Mouse (Mus musculus) hematopoietic stem cell, adult 5-6 weeks (primary cell): ENCODE measurements around the gene Pcbd2. TPM values are rescaled to one million over a fixed set of nuclear protein-coding genes. Genes with fewer than 3 reads are reported as not detected.

Source experiments
- ATAC-seq, 2 experiments: fragments of 125-278 bp in 1 of 2; replicated peaks in 1 of 2; 2 replicates each; pipeline ENCODE4 v1.8.0; 2016 to 2017; ENCODE audit warnings: inconsistent platforms in 2 of 2, mild to moderate bottlenecking in 2 of 2, moderate number of reproducible peaks in 2 of 2, low read depth in 1 of 2, moderate TSS enrichment in 1 of 2; ENCODE audit not compliant: low FRiP score in 2 of 2, poor library complexity in 2 of 2, severe bottlenecking in 2 of 2, insufficient read depth in 1 of 2, low TSS enrichment in 1 of 2
- total RNA-seq: library from RNA; stranded (forward); fragments of 172-1452, 232-1000 nt; gene quantifications from 2 replicates; pipeline ENCODE4 v1.2.3, GENCODE M21; 2017

Pcbd2 gene
- total RNA-seq, 1 experiment from 2014 or later: 4.5 TPM

DNA sequence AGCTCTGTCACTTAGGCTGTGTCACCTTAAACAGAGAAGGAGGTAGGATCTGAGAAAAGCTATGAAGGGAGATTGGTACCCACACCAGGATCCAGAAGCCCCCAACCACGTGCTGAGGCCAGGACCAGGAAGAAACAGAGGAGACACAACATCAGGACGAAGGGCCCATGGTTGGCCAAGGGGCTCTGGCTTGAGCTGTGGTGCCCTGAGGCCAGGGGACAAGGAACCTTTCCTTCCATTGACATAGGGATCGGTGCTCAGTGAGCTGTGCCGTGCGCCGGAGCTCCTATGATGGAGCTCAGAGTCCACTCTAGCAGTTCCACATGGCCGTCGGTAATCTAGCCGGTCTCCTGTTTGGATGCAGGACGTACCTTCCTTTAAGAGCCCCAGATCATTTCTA, 82.5 kb downstream of the Pcbd2 start:
- no peak; a peak in 1 of 4 replicates for ATAC-seq

DNA sequence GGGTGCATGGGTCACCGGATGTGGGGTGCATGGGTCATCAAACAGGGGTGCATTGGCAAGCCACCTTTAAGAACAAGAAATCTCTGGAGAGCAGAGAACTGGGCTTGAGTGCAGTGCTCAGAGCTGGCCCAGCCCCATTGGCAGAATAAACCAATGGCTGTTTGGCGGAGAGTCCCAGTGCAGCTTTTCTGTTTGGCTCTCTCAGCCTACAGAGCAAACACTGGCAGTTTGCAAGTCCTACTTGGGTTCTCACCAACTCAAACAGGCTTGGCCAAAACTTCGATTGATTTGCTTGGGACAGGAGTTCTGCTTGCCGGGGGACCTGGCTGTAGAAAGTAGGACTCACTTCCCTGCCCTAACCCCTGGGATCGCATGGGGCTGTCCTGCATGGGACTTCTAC, 83.8 kb downstream of the Pcbd2 start:
- ATAC-seq: no peak

DNA sequence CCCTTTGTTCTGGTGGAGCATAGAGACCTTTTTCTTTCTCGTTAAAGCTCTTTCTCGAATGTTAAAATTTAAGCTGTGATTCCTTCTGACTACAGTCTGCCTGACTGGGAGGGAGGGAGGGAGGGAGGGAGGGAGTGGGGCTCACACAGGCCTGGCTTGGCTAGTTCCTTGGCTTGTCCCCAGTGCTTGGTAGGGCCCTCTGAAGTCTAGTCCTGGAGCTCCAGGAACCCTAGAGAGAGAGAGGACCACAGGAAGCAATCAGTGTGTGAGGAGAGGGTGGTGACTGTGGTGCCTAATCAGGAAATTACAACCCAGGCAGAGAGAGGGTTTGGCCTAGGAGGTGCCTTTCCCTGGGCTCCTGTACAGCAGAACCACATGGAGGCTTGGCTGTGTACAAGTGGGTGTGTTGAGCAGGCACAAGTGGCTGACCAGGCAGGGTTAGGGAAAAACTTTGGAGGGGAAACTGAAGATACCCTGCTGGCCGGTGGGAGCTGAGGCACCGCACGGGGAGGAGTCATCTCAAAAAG, 86.4 kb downstream of the Pcbd2 start:
- ATAC-seq: no peak

DNA sequence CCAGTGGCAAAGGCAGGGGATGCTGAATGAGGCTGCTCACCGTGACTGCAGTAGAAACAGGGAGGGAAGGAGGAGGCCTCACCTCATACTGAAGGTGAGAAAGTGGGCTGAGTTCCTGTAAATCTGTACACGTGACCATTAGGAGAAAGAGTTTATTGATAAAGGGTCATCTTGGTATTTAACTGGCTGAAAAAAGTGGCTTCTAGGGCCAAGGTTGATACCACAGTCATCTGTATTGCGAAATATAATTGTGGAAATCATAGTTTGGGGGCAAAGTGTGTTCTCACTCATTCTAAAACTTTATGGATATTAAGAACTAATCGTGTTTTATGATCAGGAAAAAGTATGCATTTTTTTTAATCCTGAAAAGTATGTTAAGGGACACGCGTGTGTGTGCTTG, 87.7 kb downstream of the Pcbd2 start:
- ATAC-seq: no peak

DNA sequence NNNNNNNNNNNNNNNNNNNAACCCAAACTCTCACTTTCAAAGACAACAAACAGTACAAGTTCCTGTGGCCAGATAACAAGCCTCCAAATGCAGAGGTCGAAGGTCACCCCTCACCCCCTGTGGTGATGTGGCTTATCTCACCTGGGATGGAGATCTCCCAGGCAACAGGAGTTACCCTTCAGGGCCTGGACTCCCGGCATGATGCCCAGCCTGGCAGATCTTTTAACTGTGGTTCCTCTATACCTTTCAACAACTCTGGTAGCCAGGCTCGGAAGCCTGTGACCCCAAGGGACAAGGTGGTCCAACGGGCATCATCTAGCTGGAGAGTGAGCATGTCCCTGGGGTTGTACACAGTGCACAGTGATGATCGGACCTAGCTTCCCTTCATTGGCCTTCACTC, 95.3 kb downstream of the Pcbd2 start:
- no peak for ATAC-seq

DNA sequence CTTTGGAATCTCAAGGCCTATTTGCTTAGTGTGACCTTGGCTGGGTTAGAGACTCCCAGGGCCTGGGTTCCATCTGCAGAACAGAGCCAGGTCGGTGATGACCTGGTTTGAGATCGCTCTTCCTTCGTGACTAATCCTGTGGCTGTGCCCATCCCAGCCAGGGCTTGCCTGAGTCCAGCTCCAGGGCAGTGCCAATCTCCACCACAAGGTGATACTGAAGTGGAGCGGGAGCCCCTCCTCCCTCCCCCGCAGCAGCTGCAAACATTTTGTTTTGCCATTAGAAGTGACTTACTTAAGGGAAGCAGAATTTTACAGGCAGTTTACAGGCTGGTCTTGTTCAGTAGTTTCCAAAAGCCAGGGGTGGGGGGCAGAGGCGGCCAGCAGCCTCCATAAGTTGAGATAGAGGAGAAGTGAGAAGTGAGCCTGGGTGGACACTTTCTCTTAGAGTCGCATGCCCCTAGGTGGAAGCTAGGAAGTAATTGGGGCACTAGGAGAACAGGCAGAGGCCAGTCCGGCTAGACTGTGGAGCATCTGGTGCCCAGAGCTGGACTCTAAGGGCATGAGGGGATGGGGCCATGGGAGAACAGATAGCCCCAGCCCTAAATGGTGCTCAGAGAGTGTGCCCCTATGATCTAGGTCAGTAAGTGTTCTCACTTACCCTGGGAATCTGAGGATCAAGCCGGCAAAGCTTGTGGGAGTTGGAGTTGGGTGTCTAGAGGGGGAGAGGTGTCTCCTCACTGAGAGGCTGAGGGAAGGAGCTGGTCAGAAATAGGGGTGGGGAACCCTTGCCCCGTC, 97.2 kb downstream of the Pcbd2 start:
- ATAC-seq: no peak

DNA sequence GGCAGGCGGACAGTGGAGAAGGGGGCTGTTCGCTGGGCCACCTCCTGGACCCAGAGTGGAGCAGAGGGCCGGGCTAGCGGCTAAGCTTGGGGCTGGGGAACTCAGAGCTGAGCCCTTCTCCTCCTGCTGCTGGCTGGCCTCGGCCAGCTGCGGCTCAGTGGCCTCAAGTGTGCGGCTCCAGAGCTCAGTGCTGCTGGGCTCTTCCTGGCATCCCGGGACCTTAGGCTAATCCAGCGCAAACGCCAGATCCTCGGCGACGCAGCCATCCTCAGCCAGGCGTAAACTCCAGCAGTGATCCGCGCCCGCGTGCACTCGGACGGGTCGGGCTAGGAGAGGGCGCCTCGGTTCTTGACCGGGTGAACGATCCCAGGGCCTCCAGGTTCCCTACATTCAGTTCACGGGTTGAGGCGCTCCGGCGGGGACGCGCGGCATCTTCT, 98.1 kb downstream of the Pcbd2 start:
- ATAC-seq: no peak

DNA sequence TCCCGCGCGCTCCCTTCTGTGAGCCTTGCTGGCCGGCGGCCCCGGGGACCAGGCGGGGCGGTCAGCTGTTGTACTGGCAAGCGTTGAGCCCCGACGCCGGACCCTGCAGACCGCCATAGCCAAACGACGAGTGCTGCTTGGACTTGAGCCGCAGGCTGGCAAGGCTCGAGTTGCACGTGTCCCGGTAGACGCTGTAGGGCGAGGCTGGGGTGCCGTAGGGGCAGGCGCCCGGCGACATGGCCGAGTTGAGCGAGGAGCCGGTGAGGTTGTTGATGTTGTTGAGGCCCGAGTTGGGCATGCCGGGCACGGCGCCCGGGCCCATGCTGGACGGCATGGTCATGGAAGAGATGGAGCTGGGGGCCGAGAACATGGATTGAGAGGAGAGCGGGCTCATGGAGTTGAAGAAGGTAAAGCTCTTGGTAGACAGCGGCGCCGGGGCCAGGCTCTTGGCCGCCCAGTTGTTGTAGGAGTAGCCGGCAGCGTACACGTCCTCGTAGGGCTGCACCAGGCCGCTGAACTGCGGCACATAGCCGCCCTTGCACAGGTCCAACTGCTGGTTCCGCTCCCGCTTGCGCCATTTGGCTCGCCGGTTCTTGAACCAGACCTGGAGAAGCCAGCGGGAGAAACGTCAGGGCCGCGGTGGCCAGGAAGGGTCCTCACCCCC, 99.0 kb downstream of the Pcbd2 start:
- ATAC-seq: no peak

Other genes with a start within 250 kb of the Pcbd2 start
- 0.60 and 2.3 TPM in 2 replicates for gene Dbn1, start 239.3 kb upstream of the Pcbd2 start, total RNA-seq
- 8.1 and 10.0 TPM in 2 replicates for gene Pdlim7, start 213.7 kb upstream of the Pcbd2 start, total RNA-seq
- 4.1 and 15.5 TPM in 2 replicates for gene Dok3, start 198.1 kb upstream of the Pcbd2 start, total RNA-seq
- 53.7 and 58.2 TPM in 2 replicates for gene Ddx41, start 190.7 kb upstream of the Pcbd2 start, total RNA-seq
- 25.6 and 35.0 TPM in 2 replicates for gene Fam193b, start 156.2 kb upstream of the Pcbd2 start, total RNA-seq
- gene Tmed9, start 153.6 kb upstream of the Pcbd2 start, total RNA-seq: 100 and 114 TPM in 2 replicates
- gene B4galt7, start 127.5 kb upstream of the Pcbd2 start, total RNA-seq: 7.6 and 8.3 TPM in 2 replicates
- gene Caml, start 104.4 kb upstream of the Pcbd2 start, total RNA-seq: 56.5 and 58.0 TPM in 2 replicates
- 109 and 122 TPM in 2 replicates for gene Ddx46, start 92.3 kb upstream of the Pcbd2 start, total RNA-seq
- gene B230219D22Rik, start 34.2 kb upstream of the Pcbd2 start, total RNA-seq: 42.1 and 47.4 TPM in 2 replicates
- gene Txndc15, start 12.7 kb upstream of the Pcbd2 start, total RNA-seq: 38.1 and 46.1 TPM in 2 replicates
- gene Catsper3, start 57.2 kb downstream of the Pcbd2 start, total RNA-seq: 1.5 TPM in 1 of 2 replicates, not detected in the other
- gene Pitx1, start 108.8 kb downstream of the Pcbd2 start, total RNA-seq: not detected in 2 replicates